Mouse (Mus musculus): ENCODE measurements at regions not wholly inside any gene's neighbourhood (a gene's known extent, or its start where the extent isn't known, plus 50 kb on each side); places are given as distances from the start of the nearest gene placed in this dataset.

DNA sequence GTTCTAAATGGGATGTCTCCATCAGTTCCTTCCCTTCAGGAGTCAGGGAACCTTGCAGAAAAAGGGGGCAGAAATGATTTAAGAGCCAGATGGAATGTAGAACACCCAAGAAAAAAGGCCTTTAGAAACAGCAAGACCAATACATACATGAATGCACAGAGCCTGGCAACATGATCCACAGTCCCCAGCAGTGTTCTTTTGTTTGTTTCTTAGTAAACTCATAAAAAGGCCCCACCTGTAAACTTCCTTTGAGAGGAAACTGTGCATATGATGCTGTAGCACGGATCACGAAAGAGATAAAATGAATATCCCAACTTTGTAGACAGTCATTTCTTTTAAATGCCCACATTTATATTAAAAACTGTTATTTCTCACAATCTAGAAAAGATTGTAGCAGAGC lies 92.7 kb upstream of the 2610001J05Rik start:
- no peak for TF ChIP-seq CTCF (IDR thresholded peaks at IDR 0.05; ENCODE audit: borderline replicate concordance, insufficient read depth, low read length)
- TF ChIP-seq POLR2A (IDR thresholded peaks at IDR 0.05; ENCODE audit: low read depth, low read length): no peak
